Mouse (Mus musculus) testis, postnatal 10 days (tissue): ENCODE data around the gene Mgat1.
"Not testable (repeated sequence)": the region's sequence is repeated elsewhere in the genome, so short reads cannot be mapped to it uniquely, and the experiment has no call there.

Experiments used
- DNase-seq: peaks from one replicate; pipeline ENCODE4 v3.0.0; 2021; ENCODE audit warnings: low spot score

Mgat1 gene

GRCm38 (mm10) chr11:49264081-49264480 lies 20.1 kb downstream of the Mgat1 start:
- DNase-seq = no peak

GRCm38 (mm10) chr11:49264622-49265021 lies 20.6 kb downstream of the Mgat1 start:
- no peak for DNase-seq

- no peak for DNase-seq
Measured at GRCm38 (mm10) chr11:49265101-49265500, 21.1 kb downstream of the Mgat1 start.

DNA sequence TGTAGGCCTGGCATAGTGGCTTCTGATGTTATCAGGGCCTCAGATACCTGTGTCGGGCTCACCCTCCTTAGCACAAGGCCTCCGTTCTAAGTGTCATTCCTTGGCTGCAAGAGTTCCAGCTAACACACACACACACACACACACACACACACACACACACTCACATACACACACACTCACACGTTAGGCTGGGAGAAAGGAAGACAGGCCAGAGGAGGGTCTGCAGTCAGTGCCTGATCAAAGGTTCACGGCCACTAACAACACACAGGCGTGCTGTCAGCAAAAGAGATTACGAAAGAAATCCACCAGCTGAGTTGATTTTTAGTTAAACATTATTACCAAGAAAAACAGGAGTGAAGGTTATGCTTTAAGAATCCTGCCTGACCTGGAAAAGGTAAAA lies 22.7 kb downstream of the Mgat1 start:
- DNase-seq = no peak

GRCm38 (mm10) chr11:49267316-49267715 lies 23.3 kb downstream of the Mgat1 start:
- DNase-seq = no peak

GRCm38 (mm10) chr11:49267970-49268579 lies 24.1 kb downstream of the Mgat1 start:
- no peak for DNase-seq

- DNase-seq = no peak
Measured at GRCm38 (mm10) chr11:49269761-49270160, 25.8 kb downstream of the Mgat1 start.

DNA sequence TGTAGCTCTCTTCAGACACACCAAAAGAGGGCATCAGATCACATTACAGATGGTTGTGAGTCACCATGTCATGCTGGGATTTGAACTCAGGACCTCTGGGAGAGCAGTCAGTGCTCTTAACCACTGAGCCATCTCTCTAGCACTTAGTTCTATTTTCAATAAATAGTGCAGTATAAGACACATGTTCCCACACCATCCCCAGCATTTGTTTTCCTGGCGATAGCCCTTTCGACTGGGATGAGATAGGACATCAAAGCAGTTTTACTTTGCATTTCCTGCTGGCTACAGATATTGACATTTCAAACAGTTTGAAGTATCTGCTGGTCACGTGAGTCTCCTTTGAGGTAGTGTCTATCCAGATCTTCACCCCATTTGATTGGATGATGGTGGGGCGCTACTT lies 26.4 kb downstream of the Mgat1 start:
- no peak for DNase-seq

DNA sequence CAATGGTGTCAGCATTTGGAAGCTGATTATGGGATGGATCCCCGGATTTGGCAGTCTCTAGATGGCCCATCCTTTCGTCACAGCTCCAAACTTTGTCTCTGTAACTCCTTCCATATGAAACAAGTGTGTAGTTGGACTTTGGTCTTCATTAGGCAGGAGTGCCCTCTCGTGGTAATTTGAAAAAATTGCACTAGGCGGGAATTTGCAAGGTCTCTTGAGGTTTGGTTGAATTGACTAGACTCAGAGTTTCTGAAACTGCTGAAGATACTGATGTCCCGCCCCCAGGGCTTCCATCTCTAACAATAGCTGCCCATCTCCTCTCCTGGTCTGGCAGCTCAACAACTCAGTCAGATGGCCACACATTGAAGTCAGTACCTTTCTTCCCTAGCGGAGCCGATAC lies 27.3 kb downstream of the Mgat1 start:
- DNase-seq = no peak

GRCm38 (mm10) chr11:49273834-49274519 lies 30.0 kb downstream of the Mgat1 start:
- DNase-seq = no peak

DNA sequence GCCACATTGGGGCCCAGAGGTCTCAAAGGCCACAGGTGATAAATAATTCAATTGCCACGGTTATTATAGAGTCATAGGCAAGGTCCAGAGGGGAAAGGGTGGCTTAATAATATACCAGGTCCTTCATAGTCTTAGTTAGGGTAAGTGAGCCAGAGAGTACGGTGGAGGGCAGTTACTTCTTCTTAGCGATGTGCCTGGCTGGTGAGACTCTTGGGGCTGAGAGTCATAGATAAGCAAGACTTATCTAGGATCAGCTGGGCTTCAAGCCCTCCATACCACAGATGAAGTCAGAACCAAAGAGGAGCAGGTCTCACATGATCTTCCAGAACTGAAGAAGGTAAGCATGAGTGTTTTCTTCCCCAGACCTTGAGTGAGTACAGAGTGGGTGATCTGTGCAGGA lies 34.2 kb downstream of the Mgat1 start, which contains the start of gene Olfr1393:
Olfr1393 (plus strand) TSS at position 83 of the 400 bp plus-strand sequence.
- DNase-seq = no peak

GRCm38 (mm10) chr11:49284982-49285381 lies 41.0 kb downstream of the Mgat1 start, which contains the start of gene Olfr1392:
Gene Olfr1392 (plus strand): TSS chr11:49285282.
- DNase-seq = not testable (repeated sequence)

DNA sequence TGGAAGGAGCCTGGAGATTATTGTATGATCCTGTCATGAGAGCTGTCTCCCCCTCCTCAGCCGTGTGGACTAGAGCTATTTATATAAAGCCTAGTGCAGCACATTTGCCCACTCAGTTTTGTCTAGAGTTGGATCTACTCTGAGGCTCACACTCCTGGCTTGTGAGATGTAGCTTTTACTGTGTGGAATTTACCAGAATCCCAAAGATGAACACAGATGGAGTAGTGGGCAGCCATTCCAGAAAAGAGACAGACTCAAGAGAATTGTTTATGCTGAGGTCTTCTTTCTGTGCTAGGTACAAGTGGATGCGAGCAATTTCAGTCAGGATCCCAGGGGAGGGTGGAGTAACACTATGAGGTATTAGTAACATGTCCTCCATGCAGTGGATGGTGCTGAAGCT lies 43.3 kb downstream of the Mgat1 start:
- no peak for DNase-seq

- DNase-seq = no peak
Measured at GRCm38 (mm10) chr11:49292777-49293176, 48.8 kb downstream of the Mgat1 start.

DNA sequence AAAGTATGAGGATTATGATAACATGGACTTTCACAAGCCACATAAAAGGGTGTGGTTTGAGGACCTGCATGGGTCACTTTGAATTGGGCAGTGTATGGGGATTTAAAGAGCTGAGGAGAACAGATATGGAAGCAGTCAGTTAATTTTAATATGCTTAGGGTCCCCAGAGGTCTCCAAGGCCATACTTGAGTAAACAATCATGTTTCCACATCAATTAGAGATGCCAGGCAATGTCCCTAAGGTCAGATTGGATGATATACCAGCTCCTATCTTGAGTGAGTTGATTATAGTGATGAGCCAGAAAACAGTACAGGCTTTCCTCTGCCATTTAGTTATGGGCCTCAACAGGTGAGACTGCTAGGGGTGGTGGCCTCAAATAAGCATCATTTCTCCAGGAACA lies 60.5 kb downstream of the Mgat1 start, which contains the start of gene Olfr10:
Olfr10 (plus strand) TSS at position 301 of the 400 bp plus-strand sequence.
- DNase-seq = no peak

DNA sequence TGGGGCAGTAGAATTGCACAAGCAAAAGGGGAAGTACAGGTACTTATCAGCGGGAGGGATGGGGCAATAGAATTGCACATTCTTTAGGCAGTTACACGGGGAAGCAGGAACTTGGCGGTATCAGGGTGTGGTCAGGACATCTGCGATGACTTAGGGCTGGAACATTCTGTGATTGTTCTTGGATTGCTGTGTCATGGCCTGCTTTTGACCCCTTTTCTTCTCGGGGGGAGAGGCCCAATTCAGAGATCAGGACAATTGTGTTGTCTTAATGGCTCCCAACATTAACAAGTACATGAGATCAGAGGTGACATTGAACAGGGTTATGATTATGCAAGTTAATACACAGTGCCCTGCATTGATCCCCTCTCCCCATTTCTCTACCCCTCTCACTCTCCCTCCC lies 64.6 kb downstream of the Mgat1 start:
- not testable (repeated sequence) for DNase-seq
